Mouse (Mus musculus) cerebellum, adult 8-10 months (tissue): ENCODE measurements at regions not wholly inside any gene's neighbourhood (a gene's known extent, or its start where the extent isn't known, plus 50 kb on each side); places are given as distances from the start of the nearest gene placed in this dataset.

Experiments used
- DNase-seq: peaks from one replicate; pipeline ENCODE4 v3.0.0; 2022

- DNase-seq: no peak
Observed at GRCm38 (mm10) chr14:33865746-33866145, 57.6 kb upstream of the Gdf10 start.

- no peak for DNase-seq
Observed at GRCm38 (mm10) chr14:33867674-33868073, 55.7 kb upstream of the Gdf10 start.
